Mouse (Mus musculus): Measurements from ENCODE around the gene Dgka.

Gene Dgka

GRCm38 (mm10) chr10:128728059-128728458, 16.6 kb downstream of the Dgka start:
- 85% methylated on average over 5 of the region's 5 CpGs for WGBS

GRCm38 (mm10) chr10:128725466-128725865, 19.2 kb downstream of the Dgka start:
- WGBS: 88% methylated on average over 4 of the region's 4 CpGs

GRCm38 (mm10) chr10:128715559-128716537, 28.8 kb downstream of the Dgka start:
- WGBS: 86% methylated on average over 19 of the region's 19 CpGs

- WGBS: 96% methylated on average over 7 of the region's 7 CpGs
Observed at GRCm38 (mm10) chr10:128711318-128711717, 33.3 kb downstream of the Dgka start.

GRCm38 (mm10) chr10:128705317-128705693, 39.4 kb downstream of the Dgka start:
- 8% methylated on average over 11 of the region's 11 CpGs for WGBS

- under 1% methylated on average over 62 of the region's 62 CpGs for WGBS
Observed at GRCm38 (mm10) chr10:128704491-128705316, 40.0 kb downstream of the Dgka start, which contains the start of gene Cdk2. TSS of gene Cdk2 (minus strand) at chr10:128705031.

- WGBS: 43% methylated on average over 4 of the region's 4 CpGs
Observed at GRCm38 (mm10) chr10:128703895-128704294, 40.8 kb downstream of the Dgka start, which contains the start of gene Pmel. TSS of gene Pmel (plus strand) at chr10:128704195.

- 85% methylated on average over 6 of the region's 6 CpGs for WGBS
Observed at GRCm38 (mm10) chr10:128702328-128703007, 42.2 kb downstream of the Dgka start.

- WGBS: 91% methylated on average over 5 of the region's 5 CpGs
Observed at GRCm38 (mm10) chr10:128700712-128701111, 43.9 kb downstream of the Dgka start.

- WGBS: 81% methylated on average over 11 of the region's 11 CpGs
Observed at GRCm38 (mm10) chr10:128699611-128700010, 45.0 kb downstream of the Dgka start.

- 79% methylated on average over 5 of the region's 5 CpGs for WGBS
Observed at GRCm38 (mm10) chr10:128699006-128699405, 45.6 kb downstream of the Dgka start.

GRCm38 (mm10) chr10:128697072-128697725, 47.5 kb downstream of the Dgka start:
- 68% methylated on average over 6 of the region's 6 CpGs for WGBS

- WGBS: under 1% methylated on average over 40 of the region's 40 CpGs
Observed at GRCm38 (mm10) chr10:128695992-128696807, 48.5 kb downstream of the Dgka start, which contains the start of gene Rab5b. TSS of gene Rab5b (minus strand) at chr10:128696264.

GRCm38 (mm10) chr10:128695411-128695991, 49.2 kb downstream of the Dgka start:
- 2% methylated on average over 22 of the region's 22 CpGs for WGBS

GRCm38 (mm10) chr10:128674469-128675008, 70.1 kb downstream of the Dgka start:
- under 1% methylated on average over 9 of the region's 9 CpGs for WGBS

- under 1% methylated on average over 60 of the region's 60 CpGs for WGBS
Observed at GRCm38 (mm10) chr10:128673763-128674468, 70.7 kb downstream of the Dgka start, which contains the start of gene Suox. TSS of gene Suox (minus strand) at chr10:128674073.

GRCm38 (mm10) chr10:128671148-128671547, 73.5 kb downstream of the Dgka start:
- WGBS: 95% methylated on average over 9 of the region's 9 CpGs

Measured in cerebral cortex, adult 2 months (tissue).